Mouse (Mus musculus) left cerebral cortex, postnatal 10 days (tissue): ENCODE results near the gene Lipe. TPM values are rescaled to one million over a fixed set of nuclear protein-coding genes. Genes with fewer than 3 reads are reported as not detected.

Experiments used
- DNase-seq, 2 experiments: peaks; one replicate each; pipeline ENCODE4 v3.0.0; 2021 to 2022; ENCODE audit warnings: low spot score in 2 of 2, mixed read lengths in 1 of 2; ENCODE audit errors: extremely low spot score in 1 of 2
- intact Hi-C: fragments of 180-260 bp; cut with DNase I; formaldehyde crosslinking; loops from one replicate; pipeline ENCODE4 v1.15.1; 2025
- total RNA-seq, 2 experiments: library from RNA; stranded (reverse); gene quantifications; 2 replicates each; pipeline ENCODE4 v1.2.3; 2021

Lipe gene
- total RNA-seq, 2 experiments from 2014 or later: 6.9 to 7.8 TPM

- intact Hi-C loops: no loop called here
- no peak for DNase-seq
Observed at GRCm38 (mm10) chr7:25391856-25392453, 6.6 kb downstream of the Lipe start.

DNA sequence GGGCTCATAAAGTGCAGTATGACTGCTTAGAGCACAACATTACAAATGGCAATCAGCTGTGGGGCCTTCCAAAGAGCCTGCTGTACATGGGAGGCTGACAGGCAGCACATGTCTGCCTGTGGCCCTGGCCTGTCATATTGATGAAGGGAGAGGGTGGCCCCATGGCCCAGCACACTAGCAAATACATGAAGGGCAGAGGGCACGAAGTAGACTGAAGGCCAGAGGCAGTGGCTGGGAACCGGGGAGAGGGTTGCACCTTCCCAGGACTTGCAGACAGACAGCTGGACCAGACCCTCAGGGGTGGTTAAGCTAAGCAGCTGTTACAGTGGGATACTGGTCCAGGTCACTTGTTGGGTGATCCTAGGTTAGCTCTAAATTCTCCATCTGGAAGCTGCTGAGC lies 7.5 kb downstream of the Lipe start:
- no peak for DNase-seq
- intact Hi-C loops: no loop called here

GRCm38 (mm10) chr7:25390054-25390770 lies 8.3 kb downstream of the Lipe start:
- DNase-seq: no peak
- intact Hi-C loops: no loop called here

DNA sequence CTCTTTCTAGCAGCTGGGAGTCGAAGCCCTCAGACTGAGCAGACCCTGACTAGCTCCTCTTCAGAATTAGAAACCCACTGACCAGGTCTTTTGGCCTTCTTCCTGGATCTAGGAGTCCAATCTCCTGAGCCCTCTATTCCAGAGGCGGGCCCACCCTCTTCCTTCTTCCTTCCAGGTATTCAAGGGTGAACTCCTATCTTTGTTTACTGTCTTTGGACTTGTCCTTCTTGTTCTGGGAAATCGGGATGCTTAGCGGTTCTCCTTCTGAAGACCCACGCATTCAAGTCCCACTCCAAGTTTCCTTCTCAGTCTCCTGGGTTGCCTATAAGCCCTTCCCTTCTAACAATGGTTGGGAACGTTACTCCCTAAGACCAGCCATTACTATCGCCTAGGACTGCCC lies 9.6 kb downstream of the Lipe start:
- intact Hi-C loops: no loop called here

DNA sequence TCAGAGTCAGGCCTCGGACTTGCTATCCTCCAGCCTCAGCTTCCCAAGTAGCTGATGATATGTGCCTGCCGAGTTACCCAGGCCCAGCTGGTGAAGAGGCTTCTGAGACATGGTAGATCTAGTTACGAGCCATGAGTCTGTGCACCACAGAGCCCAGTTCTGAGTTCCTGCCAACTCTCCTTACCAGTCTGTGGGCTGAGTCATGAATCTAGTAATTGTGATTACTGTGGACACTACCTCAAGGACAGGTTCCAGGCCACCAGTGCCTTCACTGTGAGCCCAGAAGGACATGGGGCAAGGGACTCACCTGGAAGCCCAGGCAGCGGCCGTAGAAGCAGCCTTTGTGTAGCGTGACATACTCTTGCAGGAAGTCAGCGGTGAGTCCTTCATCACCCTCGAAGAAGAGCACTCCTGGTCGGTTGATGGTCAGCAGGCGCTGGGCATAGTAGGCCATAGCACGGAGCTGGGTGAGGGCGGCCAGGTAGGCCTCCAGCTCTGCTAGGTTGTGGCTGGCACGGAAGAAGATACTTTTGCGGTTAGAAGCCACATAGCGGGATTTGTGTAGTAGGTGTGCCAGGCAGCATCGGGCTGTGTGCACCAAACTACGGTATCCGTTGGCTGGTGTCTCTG lies 10.6 kb downstream of the Lipe start:
- intact Hi-C loops: no loop called here
- no peak for DNase-seq

More for the DNA sequence above, 9.6 kb downstream of the Lipe start:
- DNase-seq: no peak

DNA sequence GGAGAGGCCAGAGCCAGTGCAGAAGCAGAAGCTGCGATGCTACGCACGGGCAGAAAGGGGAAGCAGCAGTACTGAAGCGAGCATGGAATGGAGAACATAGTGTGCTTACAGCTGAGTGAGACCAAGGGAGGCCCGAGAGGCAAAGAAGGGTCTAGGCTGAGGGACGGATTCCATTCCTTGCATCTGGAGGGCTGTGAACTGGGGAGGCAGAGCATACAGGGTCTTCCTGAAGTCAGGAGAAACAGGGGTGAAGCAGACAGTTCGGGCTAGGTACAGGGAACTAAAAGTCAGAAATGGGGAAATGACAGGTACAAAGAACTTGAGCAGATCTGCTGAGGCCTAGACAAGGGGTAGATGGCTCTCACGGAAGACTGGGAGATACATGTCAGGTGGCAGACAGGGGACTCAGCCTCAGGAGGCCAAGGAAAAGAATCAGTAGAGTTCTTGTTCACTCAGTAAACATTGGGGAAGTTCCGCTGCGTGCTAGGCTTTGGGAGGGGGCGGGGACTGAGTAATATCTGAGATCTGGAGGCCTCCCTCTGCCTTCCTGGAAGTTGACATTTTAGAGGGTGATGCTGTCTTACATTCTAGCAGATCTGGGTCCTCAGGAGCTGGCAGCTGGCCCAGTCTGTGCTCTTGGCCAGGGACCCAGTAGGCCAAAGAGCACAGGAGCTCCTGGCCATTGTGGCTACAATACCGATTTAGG lies 12.5 kb downstream of the Lipe start:
- DNase-seq: peak; percentile 63 to 88
- intact Hi-C loops: no loop called here

DNA sequence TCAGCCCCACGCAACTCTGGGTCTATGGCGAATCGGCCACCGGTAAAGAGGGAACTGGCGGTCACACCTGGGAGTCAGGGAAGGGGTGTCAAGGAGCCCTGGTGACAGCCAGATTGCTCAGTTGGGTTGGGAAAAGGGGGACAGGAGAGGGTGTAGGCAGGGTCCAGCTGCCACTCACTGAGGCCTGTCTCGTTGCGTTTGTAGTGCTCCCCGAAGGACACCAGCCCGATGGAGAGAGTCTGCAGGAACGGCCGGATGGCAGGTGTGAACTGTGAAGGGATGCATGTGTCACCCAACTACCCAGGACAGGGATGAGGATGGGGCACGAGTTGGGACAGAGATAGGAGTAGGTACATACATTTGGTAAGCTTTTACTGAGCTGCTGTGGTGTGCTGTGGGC lies 13.3 kb downstream of the Lipe start:
- DNase-seq: no peak
- intact Hi-C loops: no loop called here

DNA sequence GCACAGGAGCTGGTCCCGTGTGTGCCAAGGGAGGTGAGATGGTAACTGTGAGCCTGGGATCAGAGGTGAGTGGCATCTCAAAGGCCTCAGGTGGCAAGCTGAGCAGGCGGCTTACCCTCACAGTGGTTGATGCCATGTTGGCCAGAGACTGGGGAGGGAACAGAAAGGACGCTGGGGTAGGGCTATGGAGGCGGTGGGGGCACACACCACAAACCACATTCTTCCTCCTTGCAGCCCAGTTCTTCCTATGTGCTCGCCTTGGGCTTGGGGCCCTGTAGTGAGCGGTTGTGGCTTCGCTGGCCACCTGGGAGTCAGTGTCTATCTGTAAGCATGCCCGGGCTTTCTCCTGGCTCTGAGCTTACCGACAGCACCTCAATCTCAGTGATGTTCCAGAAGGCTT lies 13.7 kb downstream of the Lipe start:
- intact Hi-C loops: no loop called here
- no peak for DNase-seq

DNA sequence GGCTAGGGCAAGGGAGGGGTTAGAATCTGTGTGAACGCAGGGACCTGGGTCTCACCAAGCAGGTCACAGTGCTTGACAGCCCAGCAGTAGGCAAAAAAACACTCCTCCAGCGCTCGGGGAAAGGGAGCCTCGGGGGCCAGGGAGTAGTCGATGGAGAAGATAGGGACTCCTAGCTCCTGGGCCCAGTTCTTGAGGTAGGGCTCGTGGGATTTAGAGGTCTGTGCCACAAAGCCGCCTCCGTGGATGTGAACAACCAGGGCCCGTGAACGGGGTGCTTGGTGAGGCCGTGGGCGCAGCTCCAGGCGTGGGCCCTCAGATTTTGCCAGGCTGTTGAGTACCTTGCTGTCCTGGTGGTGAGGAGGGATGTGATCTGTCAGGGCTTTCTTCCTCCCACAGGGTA lies 14.2 kb downstream of the Lipe start:
- intact Hi-C loops: no loop called here
- no peak for DNase-seq

DNA sequence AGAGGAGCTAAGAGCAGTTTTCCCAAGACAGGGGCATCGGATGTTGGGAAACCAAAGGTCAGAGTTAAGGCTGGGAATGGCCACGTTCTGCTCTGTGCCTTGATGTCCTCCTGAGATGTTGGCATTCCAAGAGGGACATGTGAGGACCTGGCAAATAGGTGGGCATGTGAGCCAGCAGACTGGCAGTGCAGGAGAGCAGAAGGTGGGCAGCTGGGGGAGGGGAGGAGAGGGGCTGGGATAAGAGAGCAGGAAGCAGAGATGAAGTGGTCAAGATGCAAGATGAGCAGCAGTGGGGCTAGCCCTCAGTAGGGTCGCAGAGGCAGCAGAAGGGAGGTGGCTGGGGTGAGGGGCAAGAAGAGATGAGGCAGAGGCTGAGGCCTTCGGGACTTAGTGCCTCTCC lies 14.6 kb downstream of the Lipe start:
- intact Hi-C loops: no loop called here
- no peak for DNase-seq

DNA sequence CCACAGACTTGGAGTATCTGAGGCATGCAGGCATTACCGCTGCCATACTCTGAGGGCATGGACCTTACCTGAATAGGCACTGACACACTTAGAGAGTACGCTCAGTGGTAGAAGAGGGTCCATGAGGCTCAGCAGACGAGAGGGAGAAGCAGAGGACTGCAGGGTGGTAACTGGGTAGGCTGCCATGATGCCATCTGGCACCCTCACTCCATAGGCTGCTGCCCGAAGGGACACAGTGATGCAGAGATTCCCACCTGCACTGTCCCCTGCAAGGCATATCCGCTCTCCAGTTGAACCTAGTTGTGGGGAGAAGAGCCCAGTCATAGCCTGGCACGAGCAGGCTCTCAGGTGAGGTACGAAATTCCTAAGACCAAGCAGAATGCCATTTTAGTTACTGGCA lies 15.1 kb downstream of the Lipe start:
- no peak for DNase-seq
- intact Hi-C loops: no loop called here

- DNase-seq: no peak
- intact Hi-C loops: no loop called here
Observed at GRCm38 (mm10) chr7:25382541-25382940, 16.0 kb downstream of the Lipe start.

DNA sequence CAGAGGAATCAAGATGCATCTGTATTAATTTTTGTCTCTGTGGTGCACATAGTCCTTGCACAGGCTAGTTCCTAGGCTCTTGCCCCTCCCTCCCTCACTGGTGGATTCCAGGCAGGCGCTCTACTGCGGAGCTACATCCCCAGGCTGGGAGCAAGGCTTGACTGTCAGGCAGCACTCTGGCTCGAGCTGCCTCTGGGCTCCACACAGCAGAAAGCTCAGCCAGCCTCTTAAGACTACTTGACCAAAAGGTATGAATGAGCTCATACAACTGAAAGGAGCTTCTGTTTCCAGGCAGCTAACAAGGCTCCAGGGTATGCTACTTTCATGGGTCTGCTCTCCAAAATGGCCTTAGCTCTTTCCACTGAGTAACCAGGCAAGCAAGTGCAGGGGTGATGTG lies 17.2 kb downstream of the Lipe start:
- no peak for DNase-seq
- intact Hi-C loops: no loop called here

GRCm38 (mm10) chr7:25380392-25381283 lies 17.9 kb downstream of the Lipe start:
- intact Hi-C loops: no loop called here
- peak in 1 of 2 experiments; percentile 39 for DNase-seq

GRCm38 (mm10) chr7:25379551-25380351 lies 18.8 kb downstream of the Lipe start:
- peak in 1 of 2 experiments; percentile 84 for DNase-seq
- intact Hi-C loops: loop anchor here (5.0 kb wide), 1 partner anchor 62 kb away; the partner anchor contains the start of gene Megf8

DNA sequence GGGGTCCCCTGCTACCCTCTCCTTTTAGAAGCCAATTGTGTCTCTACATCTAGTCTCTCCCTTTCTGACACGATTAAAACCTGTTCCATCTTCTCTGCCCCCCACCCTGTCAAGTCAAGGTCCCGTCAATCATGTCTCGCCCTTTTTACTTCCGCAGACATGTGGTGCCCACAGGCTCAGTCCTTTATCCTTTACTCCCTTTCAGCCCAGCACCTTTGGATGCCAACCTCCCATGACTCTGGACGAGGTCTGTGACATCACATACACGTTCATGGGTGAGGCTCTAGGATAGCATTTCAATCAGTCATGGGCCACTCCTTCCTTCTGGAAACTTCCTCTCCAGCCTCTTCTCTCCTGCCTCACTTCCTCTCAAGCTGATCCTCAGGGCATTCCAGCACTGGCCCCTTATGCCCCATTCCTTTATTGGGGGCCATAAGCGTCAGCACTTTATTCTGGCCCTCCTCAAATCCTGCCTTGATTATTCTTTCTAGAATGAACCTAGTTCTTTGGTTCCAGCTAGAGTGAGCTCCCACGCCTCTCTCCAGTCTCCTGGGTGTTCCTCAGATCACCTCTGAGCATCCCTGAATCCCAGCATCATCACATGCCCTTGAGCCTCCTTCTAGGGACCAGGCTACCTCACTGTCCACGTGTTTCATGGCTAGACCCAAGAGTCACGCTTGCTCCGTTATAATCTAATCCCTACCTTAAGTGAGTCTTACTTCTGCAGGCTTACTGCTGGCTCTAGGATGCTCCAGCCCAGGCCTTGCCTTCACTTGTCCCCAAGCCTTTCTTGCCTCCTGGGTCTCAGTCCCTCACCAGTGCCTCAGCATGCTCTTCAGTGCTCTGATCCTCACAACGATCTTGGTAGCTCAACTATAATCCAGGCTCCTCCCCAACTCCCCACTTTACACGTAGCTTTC lies 20.1 kb downstream of the Lipe start:
- intact Hi-C loops: loop anchor here (5.0 kb wide), 1 partner anchor 61 kb away; the partner anchor contains the start of gene Megf8
- peak in 1 of 2 experiments; percentile 13 for DNase-seq
